Mouse (Mus musculus): ENCODE measurements around the gene Large1.

- TF ChIP-seq CTCF (IDR thresholded peaks at IDR 0.05; ENCODE audit: low read depth, low read length): no peak
- TF ChIP-seq POLR2A (IDR thresholded peaks at IDR 0.05; ENCODE audit: borderline replicate concordance, low read depth, low read length): no peak
These were observed 174.9 kb downstream of the Large1 start for GRCm38 (mm10) chr8:73178434-73178833.

Measured in bone marrow macrophage, adult 2 months (primary cell).